Mouse (Mus musculus) thymus, postnatal 4 days (tissue): ENCODE measurements at regions not wholly inside any gene's neighbourhood (a gene's known extent, or its start where the extent isn't known, plus 50 kb on each side); places are given as distances from the start of the nearest gene placed in this dataset.
"Not testable (repeated sequence)": the region's sequence is repeated elsewhere in the genome, so short reads cannot be mapped to it uniquely, and the experiment has no call there.

Experiments
- DNase-seq: peaks from one replicate; pipeline ENCODE4 v3.0.0; 2021

DNA sequence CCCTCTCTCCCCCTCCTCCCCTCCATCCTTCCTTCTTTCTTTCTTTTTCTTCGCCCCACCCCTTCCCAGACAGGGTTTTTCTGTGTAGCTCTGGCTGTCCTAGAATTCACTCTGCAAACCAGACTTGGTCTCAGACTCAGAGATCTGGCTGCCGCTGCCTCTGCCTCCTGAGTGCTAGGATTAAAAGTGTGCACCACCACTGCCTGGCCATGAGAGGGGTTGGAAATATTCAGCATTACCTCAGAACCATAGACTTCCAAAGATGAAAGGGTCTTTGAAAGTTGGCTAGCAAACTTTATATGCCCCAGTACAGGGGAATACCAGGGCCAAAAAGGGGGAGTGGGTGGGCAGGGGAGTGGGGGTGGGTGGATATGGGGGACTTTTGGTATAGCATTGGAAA is 122.7 kb upstream of the Pfn2 start:
- DNase-seq, result not testable (repeated sequence)

DNA sequence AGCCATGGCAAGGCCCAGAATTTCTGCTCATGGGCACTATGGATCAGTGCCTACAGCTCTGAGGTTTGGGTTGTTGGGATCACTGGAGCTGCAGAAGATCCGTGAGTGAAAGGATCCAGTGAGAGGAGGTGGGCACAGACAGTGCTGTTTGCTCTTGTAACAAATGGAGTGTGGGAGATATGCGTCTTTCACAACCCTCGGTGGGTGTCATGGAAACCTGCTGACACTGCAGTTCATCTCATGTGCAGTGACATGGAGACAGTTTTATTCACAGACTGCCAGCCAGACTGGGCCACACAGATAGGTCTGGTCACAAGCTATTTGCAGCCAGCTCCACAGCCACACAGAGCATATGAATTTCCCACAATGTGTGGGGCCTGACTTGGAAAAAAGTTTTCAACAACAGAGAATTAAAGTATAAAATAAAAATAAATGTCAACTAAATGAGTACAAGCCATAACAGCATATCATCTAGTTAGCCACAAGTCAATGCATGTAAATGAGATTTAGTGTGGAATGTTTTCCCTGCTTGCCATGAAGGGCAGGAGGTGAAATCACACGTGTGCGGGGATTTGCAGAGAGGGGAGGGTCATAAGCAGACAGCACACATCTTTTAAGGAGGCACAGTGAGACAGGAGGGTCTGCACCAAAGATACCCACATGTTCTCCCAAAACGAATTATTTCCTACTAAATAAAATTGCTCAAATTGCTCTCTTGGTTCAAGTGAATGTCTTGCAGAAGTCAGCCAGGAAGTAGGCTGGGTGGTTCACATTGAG is 124.8 kb upstream of the Pfn2 start:
- no peak for DNase-seq

DNA sequence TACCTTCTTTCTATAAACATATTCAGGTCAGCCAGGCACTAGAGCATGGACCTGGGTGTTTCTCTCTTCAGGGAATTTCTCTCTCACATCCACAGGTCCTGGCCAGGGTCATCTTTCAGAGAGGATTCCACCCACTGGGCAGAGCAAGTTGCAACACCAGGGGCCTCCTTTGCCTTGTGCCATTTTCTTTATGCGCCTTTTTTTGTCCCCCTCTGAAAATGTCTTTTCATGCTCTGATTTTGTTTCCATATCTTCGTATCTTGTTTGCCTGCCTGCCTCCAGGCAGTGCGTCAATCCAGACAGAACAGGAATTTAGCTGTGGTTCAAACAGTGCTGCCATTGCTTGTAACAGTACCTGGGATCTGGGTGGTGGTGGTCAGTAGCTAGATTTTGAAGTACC is 125.7 kb upstream of the Pfn2 start:
- DNase-seq, result no peak

GRCm38 (mm10) chr3:57975379-57975778 is 127.5 kb upstream of the Pfn2 start:
- DNase-seq, result no peak

- DNase-seq, result no peak
Observed at GRCm38 (mm10) chr3:57976640-57977229, 128.9 kb upstream of the Pfn2 start.

- DNase-seq, result no peak
Observed at GRCm38 (mm10) chr3:57988175-57988574, 140.3 kb upstream of the Pfn2 start.

- DNase-seq, result no peak
Observed at GRCm38 (mm10) chr3:57990738-57991137, 142.9 kb upstream of the Pfn2 start.

- no peak for DNase-seq
Observed at GRCm38 (mm10) chr3:57998121-57999102, 150.5 kb upstream of the Pfn2 start.

GRCm38 (mm10) chr3:58002792-58003574 is 155.1 kb upstream of the Pfn2 start:
- DNase-seq, result no peak

- DNase-seq, result no peak
Observed at GRCm38 (mm10) chr3:58024750-58025392, 177.0 kb upstream of the Pfn2 start.

DNA sequence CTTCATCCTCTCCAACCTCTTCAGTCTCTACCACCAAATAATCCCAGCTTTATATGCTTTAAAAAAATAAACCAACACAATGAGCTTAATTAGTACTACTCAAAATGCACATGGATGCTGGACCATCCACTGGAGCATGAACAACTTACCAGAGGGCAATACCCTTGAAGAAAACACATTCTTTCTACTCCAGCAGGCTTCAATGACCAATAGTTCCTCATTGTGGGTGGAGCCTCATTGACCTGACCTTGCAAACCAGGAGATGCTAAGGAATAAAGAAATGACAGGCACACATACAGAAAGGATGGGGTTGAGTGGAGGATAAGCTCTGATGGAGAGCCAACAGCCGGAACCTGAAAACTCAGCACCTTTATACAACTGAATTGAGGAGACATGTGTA is 201.7 kb upstream of the Pfn2 start:
- DNase-seq, result no peak

- no peak for DNase-seq
Observed at GRCm38 (mm10) chr3:58054726-58055125, 206.8 kb upstream of the Pfn2 start.

GRCm38 (mm10) chr3:58055181-58055580 is 207.3 kb upstream of the Pfn2 start:
- no peak for DNase-seq

GRCm38 (mm10) chr3:58056191-58057063 is 208.5 kb upstream of the Pfn2 start:
- no peak for DNase-seq

DNA sequence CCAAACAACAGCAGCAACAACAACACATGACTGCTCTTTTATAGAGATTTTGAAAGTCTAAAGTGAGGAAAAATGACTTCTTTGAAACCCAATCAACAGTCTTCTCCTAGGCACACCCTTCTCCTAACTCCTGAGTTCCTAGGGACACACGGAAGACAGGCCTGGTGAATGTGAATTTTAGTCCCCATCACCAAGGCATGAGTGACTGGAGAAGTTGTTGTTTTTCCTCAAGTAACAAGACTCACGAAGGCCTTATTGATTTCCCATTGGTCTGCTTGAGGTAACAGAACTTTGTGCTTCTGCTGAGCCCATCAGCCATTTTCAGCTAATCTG is 209.2 kb upstream of the Pfn2 start:
- DNase-seq, result no peak

DNA sequence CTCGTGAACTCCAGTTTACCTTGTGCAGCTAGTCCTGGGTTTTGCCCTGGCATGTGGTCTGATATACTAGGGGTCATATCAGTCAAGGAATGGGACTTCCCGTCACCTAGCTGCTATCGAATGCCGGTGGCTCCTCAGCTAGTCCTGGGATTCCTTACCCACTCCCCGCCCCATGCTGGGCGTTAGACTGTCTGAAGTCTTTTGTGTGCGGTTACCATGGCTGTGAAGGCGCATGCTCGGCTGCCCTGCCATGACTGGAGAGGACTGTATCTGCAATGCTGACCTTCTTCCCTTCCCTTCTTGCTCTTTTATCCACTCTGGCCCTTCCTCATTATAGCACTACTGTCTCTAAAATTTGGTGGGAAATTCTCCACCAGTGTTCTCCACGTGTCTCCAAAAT is 210.3 kb upstream of the Pfn2 start:
- DNase-seq, result no peak

DNA sequence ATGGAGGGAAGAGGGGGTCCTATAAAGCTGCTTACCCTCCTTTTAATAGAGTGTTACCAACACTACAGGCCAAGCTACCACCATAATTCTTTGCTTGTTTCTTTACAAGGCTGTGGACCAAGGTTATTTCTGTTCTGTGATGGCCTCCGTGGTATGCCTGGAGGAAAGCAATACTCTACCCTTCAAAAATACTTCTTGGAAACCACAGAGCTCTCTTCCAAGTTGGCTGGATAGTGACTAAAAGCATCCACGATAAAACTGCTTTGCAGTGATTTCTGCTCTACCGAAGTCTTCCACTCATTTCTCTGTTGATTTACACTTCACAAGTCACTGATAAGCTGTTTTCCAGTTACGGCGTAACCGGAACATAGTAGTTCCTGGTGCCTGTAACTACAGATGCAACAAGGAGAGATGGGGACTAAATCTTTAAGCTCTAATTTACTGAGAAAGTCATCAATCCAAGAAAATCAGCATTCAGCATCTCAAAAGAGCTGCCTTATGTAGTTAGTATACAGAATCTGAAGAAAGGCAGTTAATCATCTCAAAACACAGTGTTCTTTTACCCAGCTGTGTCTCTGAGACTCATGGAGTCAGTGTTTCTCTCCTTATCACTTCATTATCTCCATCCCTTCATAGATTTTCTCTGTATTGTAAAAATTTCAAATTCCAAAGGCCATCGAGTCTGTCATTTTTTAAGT is 216.1 kb upstream of the Pfn2 start:
- DNase-seq, result no peak

GRCm38 (mm10) chr3:58071574-58071973 is 223.7 kb upstream of the Pfn2 start:
- DNase-seq, result no peak

DNA sequence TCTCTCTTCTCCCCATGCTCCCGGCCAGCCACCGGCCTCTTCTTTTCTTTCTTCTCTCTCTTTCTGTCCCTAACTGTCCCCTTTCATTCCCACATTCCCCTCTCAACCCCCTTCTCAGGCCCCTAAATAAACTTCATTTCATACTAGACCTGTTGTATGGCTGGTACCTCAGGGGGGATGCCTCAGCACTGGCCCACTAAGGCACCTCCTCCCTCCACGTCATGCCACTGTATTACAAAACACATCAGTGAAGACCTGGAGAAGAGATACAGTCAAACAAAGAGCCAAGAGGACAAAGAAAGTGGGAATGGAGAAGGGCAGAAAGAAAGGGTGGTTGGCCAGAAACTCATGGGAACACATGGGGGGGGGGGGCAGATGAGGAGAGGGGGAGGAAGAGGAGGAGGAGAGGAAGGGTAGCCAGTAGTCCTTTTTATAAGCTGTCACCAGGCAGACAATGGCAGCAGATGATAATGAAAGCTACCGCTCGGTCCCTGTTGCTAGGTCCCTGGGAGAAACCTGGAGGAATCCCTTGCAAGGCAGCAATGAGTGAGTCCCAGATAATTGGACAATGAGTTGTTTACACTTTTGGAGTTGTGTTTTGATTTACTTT is 224.5 kb upstream of the Pfn2 start:
- DNase-seq, result no peak
